Mouse (Mus musculus) erythroblast, embryonic 14.5 days (primary cell): ENCODE measurements around the gene Palm2. TPM values are rescaled to one million over a fixed set of nuclear protein-coding genes. Genes with fewer than 3 reads are reported as not detected.
"Not testable (repeated sequence)": the region's sequence is repeated elsewhere in the genome, so short reads cannot be mapped to it uniquely, and the experiment has no call there.

Experiments used
- H3K27me3 ChIP-seq: 2 replicates; pipeline ENCODE4 v1.6.1; 2012; ENCODE audit warnings: inconsistent platforms; ENCODE audit not compliant: control insufficient read depth
- H3K36me3 ChIP-seq: 2 replicates; pipeline ENCODE4 v1.6.1; 2012; ENCODE audit warnings: mild to moderate bottlenecking, inconsistent platforms; ENCODE audit not compliant: control insufficient read depth
- H3K4me1 ChIP-seq: 2 replicates; pipeline ENCODE4 v1.6.1; 2012; ENCODE audit warnings: inconsistent platforms; ENCODE audit not compliant: control insufficient read depth
- H3K4me3 ChIP-seq: replicated peaks from 2 replicates; pipeline ENCODE3; 2012; ENCODE audit warnings: moderate library complexity, mild to moderate bottlenecking, inconsistent platforms
- H3K9me3 ChIP-seq: 2 replicates; pipeline ENCODE4 v1.6.1; 2012; ENCODE audit warnings: low read length, inconsistent platforms, mixed read lengths; ENCODE audit not compliant: control insufficient read depth
- GATA1 ChIP-seq: IDR thresholded peaks from 2 replicates; pipeline ENCODE4 v1.6.1; 2012; ENCODE audit warnings: low read length, inconsistent platforms, mixed read lengths
- TAL1 ChIP-seq: IDR thresholded peaks from 3 replicates; pipeline ENCODE4 v1.6.1; 2012; ENCODE audit warnings: low read length, inconsistent platforms, mixed read lengths
- polyA plus RNA-seq: library from polyadenylated mRNA; stranded (reverse); fragments of >175 nt; gene quantifications from 2 replicates; pipeline ENCODE4 v1.2.3, GENCODE M21; 2012

Gene Palm2
- not detected in 2 replicates for polyA plus RNA-seq

- no peaks in the 10 kb centered on the region for H3K36me3 ChIP-seq
- H3K4me1 ChIP-seq: no peaks in the 10 kb centered on the region
- H3K9me3 ChIP-seq: no peaks in the 10 kb centered on the region
- H3K4me3 ChIP-seq: no peak within 1 kb of the TSS
- TF ChIP-seq TAL1 (no peak), GATA1 (no peak)
- H3K27me3 ChIP-seq: peaks cover 28% of the 10 kb centered on the region
Observed at GRCm38 (mm10) chr4:57433941-57434704, at the start of gene Palm2. Gene Palm2 (plus strand): TSS chr4:57434247.

GRCm38 (mm10) chr4:57384355-57384754 lies 49.7 kb upstream of the Palm2 start:
- Histone ChIP-seq H3K27me3 (no peaks in the 10 kb centered on the region), H3K4me3 (no peak overlapping the region), H3K4me1 (no peaks in the 10 kb centered on the region), H3K36me3 (no peaks in the 10 kb centered on the region), H3K9me3 (no peaks in the 10 kb centered on the region)
- TF ChIP-seq TAL1 (no peak), GATA1 (no peak)

- Histone ChIP-seq H3K9me3 (no peaks in the 10 kb centered on the region), H3K36me3 (no peaks in the 10 kb centered on the region), H3K4me1 (no peaks in the 10 kb centered on the region), H3K27me3 (no peaks in the 10 kb centered on the region), H3K4me3 (no peak overlapping the region)
- TF ChIP-seq GATA1: no peak
Observed at GRCm38 (mm10) chr4:57391103-57391502, 42.9 kb upstream of the Palm2 start.

- Histone ChIP-seq H3K4me1 (no peaks in the 10 kb centered on the region), H3K36me3 (no peaks in the 10 kb centered on the region), H3K4me3 (no peak overlapping the region), H3K9me3 (no peaks in the 10 kb centered on the region), H3K27me3 (no peaks in the 10 kb centered on the region)
- TF ChIP-seq GATA1 (no peak), TAL1 (no peak)
Observed at GRCm38 (mm10) chr4:57396414-57396813, 37.6 kb upstream of the Palm2 start.

- H3K9me3 ChIP-seq, H3K36me3 ChIP-seq, H3K4me3 ChIP-seq, H3K27me3 ChIP-seq, H3K4me1 ChIP-seq: not testable (repeated sequence)
Observed at GRCm38 (mm10) chr4:57412385-57412784, 21.7 kb upstream of the Palm2 start.

GRCm38 (mm10) chr4:57413016-57413415 lies 21.0 kb upstream of the Palm2 start:
- Histone ChIP-seq H3K4me1 (no peaks in the 10 kb centered on the region), H3K9me3 (no peaks in the 10 kb centered on the region), H3K27me3 (no peaks in the 10 kb centered on the region), H3K36me3 (no peaks in the 10 kb centered on the region), H3K4me3 (no peak overlapping the region)
- TF ChIP-seq GATA1 (no peak), TAL1 (no peak)

GRCm38 (mm10) chr4:57413670-57414069 lies 20.4 kb upstream of the Palm2 start:
- not testable (repeated sequence) for H3K9me3 ChIP-seq

GRCm38 (mm10) chr4:57424011-57424410 lies 10.0 kb upstream of the Palm2 start:
- Histone ChIP-seq H3K36me3 (no peaks in the 10 kb centered on the region), H3K4me1 (no peaks in the 10 kb centered on the region), H3K27me3 (no peaks in the 10 kb centered on the region), H3K4me3 (no peak overlapping the region), H3K9me3 (no peaks in the 10 kb centered on the region)
- TF ChIP-seq TAL1 (no peak), GATA1 (no peak)

More at GRCm38 (mm10) chr4:57413670-57414069, 20.4 kb upstream of the Palm2 start:
- not testable (repeated sequence) for H3K4me3 ChIP-seq, H3K27me3 ChIP-seq, H3K36me3 ChIP-seq, H3K4me1 ChIP-seq

- TF ChIP-seq TAL1 (no peak), GATA1 (no peak)
- Histone ChIP-seq H3K36me3 (no peaks in the 10 kb centered on the region), H3K4me1 (no peaks in the 10 kb centered on the region), H3K27me3 (peaks cover 4% of the 10 kb centered on the region), H3K9me3 (no peaks in the 10 kb centered on the region), H3K4me3 (no peak overlapping the region)
Observed at GRCm38 (mm10) chr4:57428317-57428716, 5.7 kb upstream of the Palm2 start.
